In the genomic region with DNA sequence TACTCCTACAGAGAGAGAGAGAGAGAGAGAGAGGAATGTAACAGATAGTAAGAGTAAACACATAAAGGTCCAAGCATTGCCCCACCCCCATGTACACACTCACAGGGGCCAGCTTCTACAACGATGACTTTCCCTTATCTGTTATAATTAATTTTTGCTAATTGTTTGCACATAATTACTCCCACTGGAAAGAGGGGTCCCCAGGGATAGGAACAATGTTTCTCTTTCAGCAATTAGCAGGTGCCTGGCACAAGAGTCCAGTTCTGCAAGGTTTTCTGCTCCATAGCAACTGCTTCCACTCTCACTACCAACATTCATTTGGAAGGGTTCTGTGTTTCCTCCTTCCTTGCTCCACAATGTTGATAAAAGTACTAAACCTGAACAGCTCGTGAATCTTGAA, we compare ENCODE assay signal across 12 mouse cellular contexts. TPM values are rescaled to one million over a fixed set of nuclear protein-coding genes. Genes with fewer than 3 reads are reported as not detected.
"Had no signal": no experiment of that assay in that cellular context is flagged by ENCODE, and none has a peak within 500 bp of the region (broad histone marks: within the 10 kb centered on the region; RNA-seq: fewer than 3 reads in every experiment).

No protein-coding gene starts in this region.

- DNase-seq: right cerebral cortex, adult 18-20 months; right cerebral cortex, postnatal 14 days; right cerebral cortex, postnatal 25 days; right cerebral cortex, postnatal 4 days; spleen, adult 18-20 months; thymus, adult 18-20 months; thymus, adult 2 months; thymus, postnatal 14 days; thymus, postnatal 25 days; thymus, postnatal 36 days; thymus, postnatal 4 days had no signal

RNA-seq across cellular contexts. Expression of a gene that starts 25.6 kb away (rescaled TPM):
- total RNA-seq: neutrophil, adult 5-6 weeks had no signal
